Mouse (Mus musculus): ENCODE results near the gene Ccdc97.
"Not testable (repeated sequence)": the region's sequence is repeated elsewhere in the genome, so short reads cannot be mapped to it uniquely, and the experiment has no call there.

The Ccdc97 gene

DNA sequence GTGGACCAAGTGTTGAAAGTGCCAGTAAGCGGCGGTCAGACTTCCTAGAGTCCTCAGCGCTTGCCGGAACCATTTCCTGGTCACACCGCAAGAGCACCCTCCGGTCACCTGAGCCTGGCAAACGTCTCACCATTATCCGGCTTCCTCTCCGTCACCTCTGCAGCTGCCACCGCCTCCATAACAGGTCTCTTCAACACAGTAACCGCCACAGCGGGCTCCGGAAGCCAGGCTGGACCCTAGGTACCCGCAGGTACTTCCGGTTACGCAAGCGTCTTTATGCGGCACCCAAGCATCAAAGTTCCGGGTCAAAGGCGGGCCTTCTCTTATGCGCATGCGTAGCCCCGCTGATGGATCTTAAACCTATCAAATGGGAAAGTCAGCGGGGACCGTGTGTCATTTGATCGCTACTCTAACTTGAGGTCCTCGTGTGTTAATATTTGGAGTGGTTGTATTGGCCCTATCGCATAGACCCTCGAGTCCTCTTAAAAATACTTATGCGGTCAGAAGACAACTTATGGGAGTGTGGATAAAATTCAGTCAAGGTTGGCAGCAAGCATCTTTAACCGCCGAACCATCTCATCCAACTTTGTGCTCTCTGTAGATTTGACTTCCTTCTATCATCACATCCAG is at the start of gene Ccdc97:
Ccdc97 (minus strand) TSS at position 301 of the 630 bp plus-strand sequence.
- DNase-seq, result peak; percentile 96

- DNase-seq, result no peak
Observed at GRCm38 (mm10) chr7:25768229-25768628, 49.3 kb upstream of the Ccdc97 start.

- no peak for DNase-seq
Observed at GRCm38 (mm10) chr7:25766108-25766507, 47.2 kb upstream of the Ccdc97 start.

DNA sequence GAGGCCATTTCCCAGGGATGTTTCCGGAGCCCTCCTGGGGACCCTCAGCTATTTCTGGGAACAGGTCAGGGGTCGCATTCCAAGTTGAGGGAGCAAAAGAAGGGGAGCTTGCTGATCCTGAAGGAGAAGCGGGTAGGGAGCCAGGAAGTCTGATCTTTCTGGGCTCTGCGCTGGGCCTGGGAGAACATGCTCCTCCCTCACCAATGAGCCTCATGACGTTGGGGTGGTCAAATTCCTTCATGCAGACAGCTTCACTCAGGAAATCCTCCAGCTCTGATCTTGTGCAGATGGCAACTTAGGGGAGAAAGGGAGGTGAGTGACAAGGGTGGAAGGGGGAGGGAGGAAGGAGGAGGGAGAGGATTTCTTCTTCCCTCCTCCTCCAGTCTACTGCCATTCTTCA is 45.3 kb upstream of the Ccdc97 start:
- DNase-seq, result peak; percentile 29

DNA sequence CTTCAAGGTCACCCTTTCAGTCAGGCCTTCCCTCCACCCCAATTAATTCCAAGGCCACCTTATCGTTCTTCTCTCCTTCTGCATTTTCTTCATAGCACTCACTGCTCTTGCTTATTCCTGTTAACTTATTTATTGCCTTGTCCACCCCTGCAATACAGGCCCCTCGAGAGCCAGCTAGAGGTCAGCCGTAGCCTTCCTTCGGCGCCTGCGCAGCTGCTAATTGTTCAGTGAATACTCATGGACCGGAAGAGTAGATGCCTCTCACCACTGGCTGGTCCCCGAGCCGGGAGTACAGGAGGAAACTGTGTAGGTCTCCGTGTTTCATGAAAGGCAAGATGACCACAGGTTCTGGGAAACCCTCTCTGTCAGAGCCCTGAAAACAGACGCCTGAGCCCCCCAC is 44.8 kb upstream of the Ccdc97 start:
- DNase-seq, result peak; percentile 22

GRCm38 (mm10) chr7:25761354-25761753 is 42.5 kb upstream of the Ccdc97 start:
- no peak for DNase-seq

GRCm38 (mm10) chr7:25756011-25756410 is 37.1 kb upstream of the Ccdc97 start:
- DNase-seq, result peak; percentile 92

GRCm38 (mm10) chr7:25755468-25755833 is 36.6 kb upstream of the Ccdc97 start:
- peak; percentile 83 for DNase-seq

GRCm38 (mm10) chr7:25754738-25755467 is 36.0 kb upstream of the Ccdc97 start, which contains the start of gene Hnrnpul1:
TSS of gene Hnrnpul1 (minus strand) at chr7:25754757.
- peak; percentile 99 for DNase-seq

DNA sequence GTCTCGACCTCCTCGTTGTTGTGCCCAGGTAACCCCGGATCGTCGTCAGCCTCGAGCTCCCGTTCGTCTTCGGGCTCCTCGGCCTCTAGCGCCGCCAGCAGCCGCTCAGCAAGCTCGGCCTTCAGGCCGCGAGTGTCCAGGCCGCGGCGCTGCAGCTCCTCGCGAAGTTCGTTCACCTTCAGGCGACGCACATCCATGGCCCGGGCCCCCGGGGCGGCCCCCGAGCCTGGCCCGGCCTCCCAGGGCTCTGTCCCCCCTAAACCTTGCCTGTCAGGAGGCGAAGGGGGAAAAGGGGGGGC is 35.5 kb upstream of the Ccdc97 start:
- no peak for DNase-seq

- DNase-seq, result peak; percentile 50
Observed at GRCm38 (mm10) chr7:25753643-25754438, 35.0 kb upstream of the Ccdc97 start.

- DNase-seq, result no peak
Observed at GRCm38 (mm10) chr7:25753076-25753475, 34.2 kb upstream of the Ccdc97 start.

GRCm38 (mm10) chr7:25746844-25747243 is 28.0 kb upstream of the Ccdc97 start:
- DNase-seq, result no peak

DNA sequence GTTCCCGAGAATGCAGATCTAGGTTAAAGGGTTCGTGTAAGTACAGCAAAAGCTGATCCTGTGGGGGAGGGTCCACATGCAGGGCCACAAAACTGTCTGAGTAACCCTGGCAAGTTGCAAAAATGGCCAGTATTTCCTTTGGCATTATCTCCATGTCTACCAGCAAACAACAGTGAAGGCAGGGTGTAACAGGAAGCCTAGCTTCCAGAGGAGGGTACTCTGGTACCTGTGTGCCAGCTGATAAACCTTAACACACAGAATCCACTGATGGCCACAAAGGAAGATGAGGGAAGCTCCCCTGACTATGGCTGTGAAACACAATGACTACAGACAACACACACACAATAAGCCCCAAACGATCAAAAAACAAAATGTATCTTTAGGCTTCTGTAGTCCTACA is 19.4 kb upstream of the Ccdc97 start:
- DNase-seq, result no peak

GRCm38 (mm10) chr7:25736920-25737319 is 18.0 kb upstream of the Ccdc97 start:
- DNase-seq, result peak; percentile 18

DNA sequence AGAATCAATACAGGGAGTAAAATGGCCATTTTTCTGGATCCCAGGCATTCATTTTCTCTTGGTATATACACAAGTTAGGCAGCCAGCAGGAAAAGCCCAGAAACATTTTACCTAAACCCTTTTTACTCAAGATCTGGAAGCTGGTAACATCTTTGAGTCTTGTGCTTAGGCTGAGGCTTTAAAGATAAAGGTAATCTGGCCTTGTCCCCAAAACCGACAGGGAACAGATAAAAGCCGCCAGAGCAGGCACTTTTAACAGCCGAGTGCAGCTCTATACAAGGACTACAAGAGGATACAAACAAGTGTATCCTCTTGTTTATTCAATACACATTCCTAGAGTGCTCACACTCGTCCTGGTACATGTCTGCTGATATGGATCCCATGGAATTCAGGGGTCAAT is 16.1 kb upstream of the Ccdc97 start:
- no peak for DNase-seq

DNA sequence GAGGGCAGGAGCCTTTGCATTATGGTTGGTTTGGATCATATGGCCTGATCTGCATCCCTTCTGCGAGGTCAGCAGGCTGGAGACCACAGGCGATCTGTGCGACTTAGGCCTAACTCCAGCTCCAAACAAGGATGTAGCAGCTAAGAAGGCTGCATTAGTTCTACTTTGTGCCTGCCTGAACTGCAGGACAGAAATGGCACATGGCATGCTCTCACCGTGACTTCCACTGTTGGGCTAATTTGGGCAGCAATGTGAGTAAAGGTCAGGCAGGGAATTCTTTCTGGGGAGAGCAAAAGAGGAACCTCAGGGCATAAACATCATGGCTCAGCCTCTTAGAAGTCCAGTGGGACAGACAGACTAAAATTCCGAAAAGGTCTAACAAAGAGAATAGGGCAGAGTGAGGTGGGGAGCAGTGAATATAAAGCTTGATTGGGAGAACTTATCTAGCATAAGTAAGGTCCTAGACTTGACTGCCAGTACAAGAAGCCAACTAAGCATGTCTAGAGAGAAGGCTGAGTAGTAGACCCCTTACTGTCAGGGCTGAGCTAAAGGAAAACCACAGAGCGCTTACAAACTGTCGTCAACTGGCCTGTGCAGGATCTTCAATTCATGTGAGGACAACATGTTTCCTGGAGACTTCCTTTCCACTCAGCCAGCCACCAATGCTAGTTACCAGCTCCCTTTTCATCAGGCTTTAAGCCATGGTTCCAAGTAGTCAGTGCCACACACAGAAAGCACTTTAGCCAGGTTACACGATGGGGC is 12.6 kb upstream of the Ccdc97 start:
- no peak for DNase-seq

DNA sequence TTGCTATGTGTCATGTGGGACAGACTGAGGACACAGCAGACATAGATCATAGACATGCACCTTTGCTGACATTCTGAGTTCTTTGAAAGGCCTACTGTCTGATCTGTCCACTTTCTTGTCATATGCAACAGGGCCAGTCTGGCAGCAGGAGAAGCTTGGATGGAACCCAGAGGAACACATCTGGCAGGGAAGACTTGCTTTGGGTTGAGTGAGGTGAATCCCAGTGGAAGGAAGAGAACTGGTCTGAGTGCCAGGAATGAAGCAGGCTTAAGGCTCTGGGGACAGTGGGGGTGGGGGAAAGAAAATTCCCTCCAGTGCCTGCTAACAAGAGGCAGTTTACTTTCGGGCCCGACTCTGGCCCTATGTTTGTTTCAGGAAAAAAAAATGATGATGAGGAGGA is 11.0 kb upstream of the Ccdc97 start:
- no peak for DNase-seq

- DNase-seq, result no peak
Observed at GRCm38 (mm10) chr7:25729396-25729795, 10.5 kb upstream of the Ccdc97 start.

- DNase-seq, result no peak
Observed at GRCm38 (mm10) chr7:25727800-25728199, 8.9 kb upstream of the Ccdc97 start.

DNA sequence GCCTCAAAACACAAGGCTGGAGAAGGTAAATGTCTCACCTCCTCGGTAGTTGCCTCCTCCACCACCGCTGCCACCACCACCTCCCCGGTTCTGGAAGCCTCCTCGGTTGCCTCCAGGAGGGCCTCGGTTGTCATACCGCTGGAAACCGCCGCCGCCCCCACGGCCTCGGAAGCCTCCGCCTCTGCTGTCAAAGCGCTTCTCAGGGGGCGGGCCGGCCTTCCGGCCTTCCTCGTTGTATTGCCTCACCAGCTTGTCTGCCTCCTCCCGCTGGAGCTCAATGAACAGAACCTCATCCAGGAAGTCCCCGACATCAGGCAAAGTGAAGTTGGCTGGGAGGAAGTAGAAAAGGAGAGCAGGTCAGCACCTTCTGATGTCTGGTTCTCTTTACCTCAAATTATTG is 7.0 kb upstream of the Ccdc97 start:
- no peak for DNase-seq

GRCm38 (mm10) chr7:25721776-25722175 is 2.9 kb upstream of the Ccdc97 start:
- DNase-seq, result not testable (repeated sequence)

DNA sequence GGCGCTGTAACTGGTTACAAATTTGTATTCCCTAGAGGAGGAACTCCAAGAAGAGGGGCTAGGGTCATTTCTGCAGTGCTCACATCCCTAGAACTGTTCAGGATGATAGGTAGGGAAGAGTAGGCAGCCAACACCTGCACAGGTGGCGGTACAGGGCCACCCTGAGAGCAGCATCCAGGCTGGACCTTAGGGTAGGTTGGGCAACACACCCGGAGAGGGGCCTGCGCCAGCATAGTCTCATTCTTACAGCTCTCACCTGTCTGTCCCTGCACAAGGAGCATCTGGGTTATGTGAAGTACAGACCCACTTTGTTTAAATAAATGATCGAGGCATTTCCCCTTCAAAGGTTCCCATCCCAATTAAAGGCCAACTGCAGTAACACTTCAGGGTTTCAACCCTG is 1.9 kb upstream of the Ccdc97 start:
- DNase-seq, result no peak

Measured in embryo, embryonic 11 days (tissue).